Mouse (Mus musculus) embryonic facial prominence, embryonic 14.5 days (tissue): ENCODE measurements at regions not wholly inside any gene's neighbourhood (a gene's known extent, or its start where the extent isn't known, plus 50 kb on each side); places are given as distances from the start of the nearest gene placed in this dataset.

ENCODE experiments used
- ATAC-seq: fragments of 200-750 bp; cut with Nextera tagmentation; 2 replicates; pipeline ENCODE4 v1.8.0; 2017; ENCODE audit warnings: low read depth, moderate number of reproducible peaks, moderate TSS enrichment
- DNase-seq: peaks from one replicate; pipeline ENCODE4 v3.0.0-alpha.2; 2015; ENCODE audit warnings: low spot score
- H3K27ac ChIP-seq: fragments of 300-500 bp; sonication (generic); replicated peaks from 2 replicates; pipeline ENCODE4 v1.5.1; 2014; ENCODE audit warnings: low read depth, mild to moderate bottlenecking, low read length, moderate library complexity
- H3K27me3 ChIP-seq: fragments of 300-500 bp; sonication (generic); replicated peaks from 2 replicates; pipeline ENCODE4 v1.6.1; 2014; ENCODE audit warnings: low read length; ENCODE audit not compliant: control insufficient read depth, insufficient read depth
- H3K36me3 ChIP-seq: fragments of 300-500 bp; sonication (generic); 2 replicates; pipeline ENCODE4 v1.6.1; 2014; ENCODE audit warnings: low read length, mixed read lengths; ENCODE audit not compliant: control insufficient read depth, insufficient read depth
- H3K4me1 ChIP-seq: fragments of 300-500 bp; sonication (generic); 2 replicates; pipeline ENCODE4 v1.6.1; 2014; ENCODE audit warnings: antibody characterized with exemption, low read length; ENCODE audit not compliant: control insufficient read depth, insufficient read depth
- H3K4me2 ChIP-seq: fragments of 300-500 bp; sonication (generic); 2 replicates; pipeline ENCODE4 v1.6.1; 2014; ENCODE audit warnings: low read depth, mild to moderate bottlenecking, low read length, moderate library complexity, mixed read lengths
- H3K4me3 ChIP-seq: fragments of 300-500 bp; sonication (generic); 2 replicates; pipeline ENCODE4 v1.5.1; 2014; ENCODE audit warnings: low read depth, mild to moderate bottlenecking, low read length
- H3K9ac ChIP-seq: fragments of 300-500 bp; sonication (generic); 2 replicates; pipeline ENCODE4 v1.6.1; 2014; ENCODE audit warnings: low read depth, mild to moderate bottlenecking, low read length, moderate library complexity, mixed read lengths
- H3K9me3 ChIP-seq: fragments of 300-500 bp; sonication (generic); 2 replicates; pipeline ENCODE4 v1.6.1; 2016; ENCODE audit warnings: low read length; ENCODE audit not compliant: control insufficient read depth
- WGBS: fragments of 180-500 bp; shearing (Covaris S2); extraction: QIAGEN DNeasy Blood & Tissue Kit; methylation state at CpG from one replicate; pipeline ENCODE4 v1.1.7; 2014; 5-methylcytosine and 5-hydroxymethylcytosine counted together

- H3K4me1 ChIP-seq = peaks cover 6% of the 10 kb centered on the region; the same call in 1 of the 2 replicates
- DNase-seq (no peak), ATAC-seq (no peak)
- WGBS = 81% methylated on average over 4 of the region's 4 CpGs
- no peak overlapping the region for H3K4me2 ChIP-seq
- H3K27ac ChIP-seq = no peak overlapping the region
- H3K27me3 ChIP-seq = no peaks in the 10 kb centered on the region
- H3K36me3 ChIP-seq = no peaks in the 10 kb centered on the region
- H3K4me3 ChIP-seq = no peak overlapping the region
- no peaks in the 10 kb centered on the region for H3K9me3 ChIP-seq
- no peak overlapping the region for H3K9ac ChIP-seq
Observed at GRCm38 (mm10) chr17:4913001-4913400, 81.1 kb upstream of the Arid1b start.

GRCm38 (mm10) chr17:4919866-4920495 lies 74.2 kb upstream of the Arid1b start:
- ATAC-seq = no peak
- no peak overlapping the region for H3K4me2 ChIP-seq
- DNase-seq = no peak
- WGBS = 69% methylated on average over 6 of the region's 6 CpGs
- H3K9me3 ChIP-seq = no peaks in the 10 kb centered on the region
- H3K36me3 ChIP-seq = no peaks in the 10 kb centered on the region
- no peak overlapping the region for H3K27ac ChIP-seq
- no peaks in the 10 kb centered on the region; the same call in 1 of the 2 replicates for H3K27me3 ChIP-seq
- no peaks in the 10 kb centered on the region for H3K4me1 ChIP-seq
- no peak overlapping the region for H3K9ac ChIP-seq
- no peak overlapping the region for H3K4me3 ChIP-seq

- Histone ChIP-seq H3K36me3 (no peaks in the 10 kb centered on the region), H3K4me2 (no peak overlapping the region), H3K4me3 (no peak overlapping the region), H3K9me3 (no peaks in the 10 kb centered on the region), H3K9ac (no peak overlapping the region), H3K27me3 (no peaks in the 10 kb centered on the region; the same call in 1 of the 2 replicates), H3K27ac (no peak overlapping the region), H3K4me1 (no peaks in the 10 kb centered on the region)
- WGBS = 73% methylated on average over 7 of the region's 7 CpGs
- DNase-seq (no peak), ATAC-seq (no peak)
Observed at GRCm38 (mm10) chr17:4921121-4921520, 73.0 kb upstream of the Arid1b start.

- Histone ChIP-seq H3K9ac (no peak overlapping the region), H3K27ac (no peak overlapping the region), H3K9me3 (no peaks in the 10 kb centered on the region), H3K27me3 (no peaks in the 10 kb centered on the region), H3K4me3 (no peak overlapping the region), H3K4me1 (no peaks in the 10 kb centered on the region), H3K36me3 (no peaks in the 10 kb centered on the region), H3K4me2 (no peak overlapping the region)
- ATAC-seq (no peak), DNase-seq (no peak)
- WGBS = 77% methylated on average over 5 of the region's 5 CpGs
Observed at GRCm38 (mm10) chr17:4928631-4929030, 65.5 kb upstream of the Arid1b start.

GRCm38 (mm10) chr17:4935268-4935667 lies 58.9 kb upstream of the Arid1b start:
- Histone ChIP-seq H3K4me2 (no peak overlapping the region), H3K9me3 (no peaks in the 10 kb centered on the region), H3K4me3 (no peak overlapping the region), H3K9ac (no peak overlapping the region), H3K36me3 (no peaks in the 10 kb centered on the region), H3K27me3 (no peaks in the 10 kb centered on the region), H3K4me1 (no peaks in the 10 kb centered on the region), H3K27ac (no peak overlapping the region)
- DNase-seq (no peak), ATAC-seq (no peak)
- 86% methylated on average over 5 of the region's 5 CpGs for WGBS

GRCm38 (mm10) chr17:4940589-4940988 lies 53.5 kb upstream of the Arid1b start:
- DNase-seq = no peak
- ATAC-seq = no peak
- Histone ChIP-seq H3K9ac (no peak overlapping the region), H3K4me2 (no peak overlapping the region), H3K4me1 (peaks cover 2% of the 10 kb centered on the region), H3K27ac (no peak overlapping the region), H3K27me3 (no peaks in the 10 kb centered on the region), H3K4me3 (no peak overlapping the region), H3K9me3 (no peaks in the 10 kb centered on the region), H3K36me3 (no peaks in the 10 kb centered on the region)
- WGBS = 41% methylated on average over 9 of the region's 9 CpGs

- Histone ChIP-seq H3K9me3 (no peaks in the 10 kb centered on the region), H3K36me3 (no peaks in the 10 kb centered on the region), H3K27ac (no peak overlapping the region), H3K27me3 (no peaks in the 10 kb centered on the region), H3K4me3 (no peak overlapping the region), H3K4me1 (peaks cover 8% of the 10 kb centered on the region), H3K4me2 (no peak overlapping the region), H3K9ac (no peak overlapping the region)
- DNase-seq (no peak), ATAC-seq (no peak)
- WGBS = 70% methylated on average over 4 of the region's 4 CpGs
Observed at GRCm38 (mm10) chr17:4941286-4941800, 52.8 kb upstream of the Arid1b start.

- ATAC-seq = no peak
- H3K9me3 ChIP-seq = no peaks in the 10 kb centered on the region
Observed at GRCm38 (mm10) chr17:4942868-4943267, 51.3 kb upstream of the Arid1b start.

More at GRCm38 (mm10) chr17:4942868-4943267, 51.3 kb upstream of the Arid1b start:
- Histone ChIP-seq H3K27me3 (no peaks in the 10 kb centered on the region), H3K9ac (no peak overlapping the region), H3K4me1 (peaks cover 16% of the 10 kb centered on the region), H3K4me2 (no peak overlapping the region), H3K36me3 (no peaks in the 10 kb centered on the region), H3K27ac (no peak overlapping the region), H3K4me3 (no peak overlapping the region)
- 88% methylated on average over 7 of the region's 7 CpGs for WGBS
- no peak for DNase-seq
